Mouse (Mus musculus) kidney, postnatal 25 days (tissue): ENCODE results near the gene Nfasc.
A peak's percentile ranks its signal among the peaks of the same experiment; 100 is the strongest.

Experiments
- DNase-seq, 2 experiments: peaks; one replicate each; pipeline ENCODE4 v3.0.0; 2021; ENCODE audit warnings: mixed read lengths in 2 of 2

The Nfasc gene

GRCm38 (mm10) chr1:132741175-132741997, at the start of gene Nfasc:
Nfasc (minus strand) TSS chr1:132741797.
- DNase-seq: peak in 1 of 2 experiments; percentile 5

GRCm38 (mm10) chr1:132791049-132791448, 49.5 kb upstream of the Nfasc start:
- DNase-seq: no peak

GRCm38 (mm10) chr1:132786866-132787265, 45.3 kb upstream of the Nfasc start:
- DNase-seq: peak; percentile 12 to 53

- no peak for DNase-seq
These were observed 40.2 kb upstream of the Nfasc start for GRCm38 (mm10) chr1:132781607-132782445.

GRCm38 (mm10) chr1:132780961-132781360, 39.4 kb upstream of the Nfasc start:
- DNase-seq: peak; percentile 7 to 66

- peak in 1 of 2 experiments; percentile 56 for DNase-seq
These were observed 38.7 kb upstream of the Nfasc start for GRCm38 (mm10) chr1:132780254-132780653.

- DNase-seq: no peak
These were observed 33.4 kb upstream of the Nfasc start for GRCm38 (mm10) chr1:132774959-132775358.

GRCm38 (mm10) chr1:132771377-132771776, 29.8 kb upstream of the Nfasc start:
- peak; percentile 70 to 77 for DNase-seq

GRCm38 (mm10) chr1:132769559-132769958, 28.0 kb upstream of the Nfasc start:
- DNase-seq: no peak

- DNase-seq: no peak
These were observed 25.8 kb upstream of the Nfasc start for GRCm38 (mm10) chr1:132767422-132767821.

- DNase-seq: no peak
These were observed 24.5 kb upstream of the Nfasc start for GRCm38 (mm10) chr1:132765887-132766651.

GRCm38 (mm10) chr1:132765222-132765621, 23.6 kb upstream of the Nfasc start:
- DNase-seq: no peak

GRCm38 (mm10) chr1:132759390-132759789, 17.8 kb upstream of the Nfasc start:
- DNase-seq: no peak

GRCm38 (mm10) chr1:132758656-132759370, 17.2 kb upstream of the Nfasc start:
- DNase-seq: peak; percentile 53 to 56

GRCm38 (mm10) chr1:132755211-132755610, 13.6 kb upstream of the Nfasc start:
- DNase-seq: no peak

GRCm38 (mm10) chr1:132749217-132749884, 7.8 kb upstream of the Nfasc start:
- DNase-seq: no peak

GRCm38 (mm10) chr1:132746302-132746701, 4.7 kb upstream of the Nfasc start:
- no peak for DNase-seq

- no peak for DNase-seq
These were observed 4.0 kb upstream of the Nfasc start for GRCm38 (mm10) chr1:132745636-132746035.

GRCm38 (mm10) chr1:132739077-132739521, 2.5 kb downstream of the Nfasc start:
- no peak for DNase-seq

GRCm38 (mm10) chr1:132736171-132736570, 5.4 kb downstream of the Nfasc start:
- DNase-seq: no peak

GRCm38 (mm10) chr1:132733873-132734447, 7.6 kb downstream of the Nfasc start:
- DNase-seq: peak in 1 of 2 experiments; percentile 14
